Mouse (Mus musculus): ENCODE data around the gene Pigu. TPM values are rescaled to one million over a fixed set of nuclear protein-coding genes. Genes with fewer than 3 reads are reported as not detected.

The Pigu gene
- polyA plus RNA-seq, 1 experiment from 2014 or later = 61.3 TPM

DNA sequence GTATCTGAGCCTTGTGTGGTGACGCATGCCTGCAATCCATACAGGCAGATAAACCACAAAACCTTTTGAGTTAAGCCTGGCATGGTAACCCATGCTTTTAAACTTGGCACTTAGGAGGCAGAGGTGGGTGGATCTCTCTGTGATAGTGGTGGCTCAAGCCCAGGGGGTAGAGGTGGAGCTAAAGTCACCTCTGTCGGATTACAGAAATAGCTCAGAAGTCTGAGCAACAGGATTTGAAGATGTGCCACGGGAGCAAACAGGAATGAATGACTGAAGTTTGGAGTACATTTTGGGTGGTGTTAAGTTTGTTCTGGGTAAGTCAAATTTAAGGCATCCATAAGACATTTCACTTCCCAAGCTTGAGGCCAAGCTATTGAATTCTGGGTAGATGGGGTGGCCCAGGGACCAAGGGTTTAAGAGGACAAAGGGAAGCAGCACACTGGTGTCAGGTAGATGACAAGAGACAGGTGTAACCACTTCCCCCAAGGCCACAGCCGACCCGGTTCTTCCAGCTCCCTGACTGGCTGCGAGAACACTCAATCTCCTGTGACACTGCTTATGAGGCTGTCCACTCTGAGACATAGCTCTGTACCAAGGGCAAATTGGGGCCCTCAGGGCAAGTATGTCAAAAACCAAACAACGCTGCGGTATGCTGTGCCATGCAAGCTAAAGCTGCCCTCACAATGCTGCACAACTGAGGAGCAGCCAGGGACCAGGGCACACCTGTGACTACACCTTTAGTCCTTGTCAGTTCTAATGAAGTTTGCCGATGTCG lies 84.6 kb downstream of the Pigu start:
- H3K4me3 ChIP-seq (ENCODE audit: low read length) = no peak overlapping the region
- no peak overlapping the region for H3K9ac ChIP-seq (ENCODE audit: low read depth, low read length)
- H3K4me2 ChIP-seq (ENCODE audit: low read depth, low read length) = no peak overlapping the region
- no peak overlapping the region for H3K27ac ChIP-seq (ENCODE audit: low read length)
- no peaks in the 10 kb centered on the region for H3K36me3 ChIP-seq (ENCODE audit: control insufficient read depth, insufficient read depth, low read length)
- H3K4me1 ChIP-seq (ENCODE audit: control insufficient read depth, insufficient read depth, low read length) = peaks cover 5% of the 10 kb centered on the region; the same call in 1 of the 2 replicates
- no peak for ATAC-seq
- H3K9me3 ChIP-seq (ENCODE audit: control insufficient read depth, low read length) = no peaks in the 10 kb centered on the region
- no peaks in the 10 kb centered on the region for H3K27me3 ChIP-seq (replicated peaks; ENCODE audit: control insufficient read depth, insufficient read depth, low read length)
- 70% methylated on average over 10 of the region's 10 CpGs for WGBS

DNA sequence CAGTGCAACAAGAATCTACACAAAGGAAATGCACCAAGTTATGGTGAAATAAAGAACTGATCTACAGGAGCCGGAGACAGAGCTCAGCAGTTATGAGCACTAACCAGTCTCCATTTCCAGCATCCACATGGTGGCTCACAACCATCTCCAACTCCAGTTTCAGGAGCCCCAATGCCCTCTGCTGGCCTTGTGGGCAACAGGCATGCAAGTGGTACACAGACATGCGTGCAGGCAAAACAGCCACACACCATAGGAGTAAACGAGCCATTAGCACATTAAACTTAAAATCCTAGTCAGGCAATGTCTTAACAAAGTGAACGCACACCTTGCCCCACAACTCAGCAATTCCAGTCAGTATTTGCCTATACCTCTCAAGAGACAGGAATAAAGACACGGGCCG lies 85.3 kb downstream of the Pigu start:
- 84% methylated on average over 6 of the region's 6 CpGs for whole genome bisulfite sequencing

DNA sequence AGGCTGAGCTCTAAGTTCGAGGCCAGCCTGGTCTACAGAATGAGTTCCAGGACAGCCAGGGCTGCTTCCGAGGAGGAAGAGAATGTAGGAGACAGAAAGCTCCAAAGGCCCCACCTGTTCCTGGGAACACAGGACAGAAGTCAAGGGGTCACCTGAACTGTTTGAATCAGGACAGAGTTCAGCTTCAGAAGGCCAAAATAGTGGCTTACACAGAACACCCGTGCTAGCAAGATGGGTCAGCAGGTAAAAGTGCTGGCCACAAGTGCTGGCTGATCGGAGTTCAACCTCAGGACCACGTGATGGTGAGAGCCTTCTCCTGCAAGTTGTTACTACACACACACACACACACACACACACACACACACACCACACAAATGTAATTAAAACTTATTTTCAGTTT lies 90.3 kb downstream of the Pigu start:
- Histone ChIP-seq H3K4me2 (ENCODE audit: low read depth, low read length) (no peak overlapping the region), H3K9me3 (ENCODE audit: control insufficient read depth, low read length) (no peaks in the 10 kb centered on the region), H3K9ac (ENCODE audit: low read depth, low read length) (no peak overlapping the region), H3K36me3 (ENCODE audit: control insufficient read depth, insufficient read depth, low read length) (no peaks in the 10 kb centered on the region), H3K27me3 (replicated peaks; ENCODE audit: control insufficient read depth, insufficient read depth, low read length) (no peaks in the 10 kb centered on the region), H3K4me1 (ENCODE audit: control insufficient read depth, insufficient read depth, low read length) (no peaks in the 10 kb centered on the region), H3K4me3 (ENCODE audit: low read length) (no peak overlapping the region), H3K27ac (ENCODE audit: low read length) (no peak overlapping the region)
- 87% methylated on average over 5 of the region's 5 CpGs for WGBS
- no peak for ATAC-seq

More for the DNA sequence above, 85.3 kb downstream of the Pigu start:
- Histone ChIP-seq H3K27me3 (replicated peaks; ENCODE audit: control insufficient read depth, insufficient read depth, low read length) (no peaks in the 10 kb centered on the region), H3K4me3 (ENCODE audit: low read length) (no peak overlapping the region), H3K9me3 (ENCODE audit: control insufficient read depth, low read length) (no peaks in the 10 kb centered on the region), H3K4me1 (ENCODE audit: control insufficient read depth, insufficient read depth, low read length) (0 out of 2 replicates have a peak, but pooled peaks cover 1% of the 10 kb centered on the region), H3K36me3 (ENCODE audit: control insufficient read depth, insufficient read depth, low read length) (no peaks in the 10 kb centered on the region), H3K4me2 (ENCODE audit: low read depth, low read length) (no peak overlapping the region), H3K27ac (ENCODE audit: low read length) (no peak overlapping the region), H3K9ac (ENCODE audit: low read depth, low read length) (no peak overlapping the region)
- ATAC-seq = no peak

DNA sequence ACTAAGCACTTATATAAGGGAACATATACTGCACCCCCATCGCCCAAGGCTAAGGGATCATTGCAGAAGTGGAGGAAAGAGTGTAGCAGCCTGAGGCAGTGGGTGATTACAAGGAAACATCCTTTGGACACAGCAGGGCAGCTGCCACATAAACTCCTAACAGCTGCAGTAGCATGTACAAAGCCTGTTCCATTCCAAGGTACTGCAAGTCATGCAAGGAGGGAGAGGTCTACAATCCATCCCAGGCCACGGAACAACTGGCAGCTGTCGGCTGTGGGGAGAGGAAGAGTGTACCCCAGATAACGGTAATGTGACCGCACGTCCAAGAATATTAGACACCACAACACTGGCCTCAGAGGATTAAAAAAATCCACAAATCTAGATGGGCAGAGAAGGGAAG lies 91.7 kb downstream of the Pigu start:
- Histone ChIP-seq H3K9ac (ENCODE audit: low read depth, low read length) (no peak overlapping the region), H3K9me3 (ENCODE audit: control insufficient read depth, low read length) (no peaks in the 10 kb centered on the region), H3K4me3 (ENCODE audit: low read length) (no peak overlapping the region), H3K27me3 (replicated peaks; ENCODE audit: control insufficient read depth, insufficient read depth, low read length) (no peaks in the 10 kb centered on the region), H3K4me1 (ENCODE audit: control insufficient read depth, insufficient read depth, low read length) (no peaks in the 10 kb centered on the region), H3K4me2 (ENCODE audit: low read depth, low read length) (no peak overlapping the region), H3K27ac (ENCODE audit: low read length) (no peak overlapping the region), H3K36me3 (ENCODE audit: control insufficient read depth, insufficient read depth, low read length) (no peaks in the 10 kb centered on the region)
- no peak for ATAC-seq
- WGBS = 91% methylated on average over 6 of the region's 6 CpGs

DNA sequence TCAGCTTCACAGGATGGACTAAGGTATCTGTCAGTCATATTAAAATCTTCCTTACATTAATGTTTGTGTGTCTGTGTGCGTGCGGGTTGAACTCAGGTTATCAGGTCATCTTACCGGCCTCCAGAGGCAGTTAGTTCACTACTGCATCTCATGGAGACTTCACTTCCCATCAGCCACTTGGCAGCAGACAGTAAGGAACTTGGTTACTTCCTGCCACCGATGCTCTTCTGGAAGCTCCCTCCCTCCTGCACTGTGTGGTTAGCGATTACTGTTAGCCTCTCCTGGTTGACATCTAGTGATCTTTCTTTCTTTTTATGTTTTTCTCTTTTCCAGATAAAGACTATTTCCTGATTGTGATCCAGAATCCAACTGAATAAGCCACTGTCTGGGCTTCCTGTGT lies 107.6 kb downstream of the Pigu start:
- Histone ChIP-seq H3K27me3 (replicated peaks; ENCODE audit: control insufficient read depth, insufficient read depth, low read length) (no peaks in the 10 kb centered on the region), H3K4me1 (ENCODE audit: control insufficient read depth, insufficient read depth, low read length) (no peaks in the 10 kb centered on the region), H3K4me3 (ENCODE audit: low read length) (no peak overlapping the region), H3K4me2 (ENCODE audit: low read depth, low read length) (no peak overlapping the region), H3K9me3 (ENCODE audit: control insufficient read depth, low read length) (no peaks in the 10 kb centered on the region), H3K27ac (ENCODE audit: low read length) (no peak overlapping the region), H3K36me3 (ENCODE audit: control insufficient read depth, insufficient read depth, low read length) (peaks cover 16% of the 10 kb centered on the region), H3K9ac (ENCODE audit: low read depth, low read length) (no peak overlapping the region)
- 91% methylated on average over 5 of the region's 5 CpGs for WGBS
- ATAC-seq = no peak

DNA sequence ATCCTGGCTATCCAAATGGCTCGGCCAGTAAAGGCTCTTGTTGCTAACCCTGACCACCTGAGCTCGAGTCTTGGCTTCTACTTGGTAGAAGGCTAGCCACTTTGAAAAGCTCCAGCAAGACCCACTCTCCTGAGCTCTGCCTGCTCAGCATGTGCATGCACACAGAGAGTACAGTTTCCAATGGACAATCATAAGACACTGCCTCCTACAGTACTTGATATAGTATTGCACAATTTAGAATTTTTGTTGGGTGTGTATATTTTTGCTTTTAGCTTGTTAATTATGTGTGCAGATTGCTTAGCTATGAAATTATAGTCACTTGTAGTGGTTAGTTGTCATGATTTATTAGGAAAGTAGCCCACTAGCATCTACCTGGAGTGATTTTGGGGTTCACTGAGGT lies 108.5 kb downstream of the Pigu start:
- Histone ChIP-seq H3K36me3 (ENCODE audit: control insufficient read depth, insufficient read depth, low read length) (peaks cover 19% of the 10 kb centered on the region), H3K4me3 (ENCODE audit: low read length) (no peak overlapping the region), H3K27ac (ENCODE audit: low read length) (no peak overlapping the region), H3K9me3 (ENCODE audit: control insufficient read depth, low read length) (no peaks in the 10 kb centered on the region), H3K4me1 (ENCODE audit: control insufficient read depth, insufficient read depth, low read length) (no peaks in the 10 kb centered on the region), H3K4me2 (ENCODE audit: low read depth, low read length) (no peak overlapping the region), H3K9ac (ENCODE audit: low read depth, low read length) (no peak overlapping the region), H3K27me3 (replicated peaks; ENCODE audit: control insufficient read depth, insufficient read depth, low read length) (no peaks in the 10 kb centered on the region)
- 77% methylated on average over 2 of the region's 2 CpGs for WGBS
- no peak for ATAC-seq

DNA sequence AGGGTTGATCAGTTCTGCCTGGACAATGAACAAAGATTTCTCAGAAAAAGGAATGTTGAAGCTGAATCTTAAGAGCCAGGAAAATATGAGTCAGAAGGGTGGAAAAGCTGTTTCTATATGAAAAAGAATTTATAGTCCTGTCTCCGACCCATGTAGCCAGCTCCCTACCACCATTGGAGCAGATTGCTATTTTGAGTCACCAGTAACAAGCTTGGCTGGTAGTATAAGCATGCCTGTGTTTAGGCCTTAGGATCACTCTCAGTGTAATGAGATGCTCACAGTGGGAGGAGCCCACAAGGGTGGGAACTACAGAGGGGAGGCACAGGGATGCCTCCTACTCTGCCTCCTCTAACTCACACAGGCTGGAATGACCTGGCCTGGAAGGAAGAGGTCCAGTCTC lies 109.0 kb downstream of the Pigu start:
- Histone ChIP-seq H3K4me3 (ENCODE audit: low read length) (no peak overlapping the region), H3K4me1 (ENCODE audit: control insufficient read depth, insufficient read depth, low read length) (no peaks in the 10 kb centered on the region), H3K9me3 (ENCODE audit: control insufficient read depth, low read length) (no peaks in the 10 kb centered on the region), H3K9ac (ENCODE audit: low read depth, low read length) (no peak overlapping the region), H3K4me2 (ENCODE audit: low read depth, low read length) (no peak overlapping the region), H3K36me3 (ENCODE audit: control insufficient read depth, insufficient read depth, low read length) (peaks cover 19% of the 10 kb centered on the region), H3K27me3 (replicated peaks; ENCODE audit: control insufficient read depth, insufficient read depth, low read length) (no peaks in the 10 kb centered on the region), H3K27ac (ENCODE audit: low read length) (no peak overlapping the region)
- ATAC-seq = no peak
- WGBS = 85% methylated on average over 1 of the region's 1 CpGs

DNA sequence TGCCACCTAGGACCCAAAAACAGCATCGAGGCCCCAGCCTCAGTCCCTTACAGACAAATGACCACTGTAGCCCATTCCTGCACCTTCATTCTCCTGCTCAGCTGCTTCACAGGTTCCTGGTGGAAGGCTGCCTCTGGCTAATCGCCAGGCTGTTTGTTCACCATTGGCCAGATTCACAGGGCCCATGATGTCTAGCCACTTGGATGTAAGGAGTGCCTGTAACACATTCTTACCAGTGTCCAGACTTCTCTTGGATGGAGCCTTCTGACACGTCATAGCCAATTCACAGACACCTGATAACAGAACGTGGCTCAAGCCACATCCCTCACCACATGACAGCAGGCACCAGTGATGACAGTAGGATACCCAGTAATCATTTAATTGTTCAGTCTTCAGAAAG lies 111.0 kb downstream of the Pigu start:
- no peak overlapping the region for H3K27ac ChIP-seq (ENCODE audit: low read length)
- H3K27me3 ChIP-seq (replicated peaks; ENCODE audit: control insufficient read depth, insufficient read depth, low read length) = no peaks in the 10 kb centered on the region
- no peak overlapping the region for H3K4me2 ChIP-seq (ENCODE audit: low read depth, low read length)
- WGBS = 90% methylated on average over 4 of the region's 4 CpGs
- ATAC-seq = no peak
- H3K4me1 ChIP-seq (ENCODE audit: control insufficient read depth, insufficient read depth, low read length) = no peaks in the 10 kb centered on the region
- H3K4me3 ChIP-seq (ENCODE audit: low read length) = no peak overlapping the region
- no peak overlapping the region for H3K9ac ChIP-seq (ENCODE audit: low read depth, low read length)
- H3K9me3 ChIP-seq (ENCODE audit: control insufficient read depth, low read length) = no peaks in the 10 kb centered on the region
- peaks cover 19% of the 10 kb centered on the region for H3K36me3 ChIP-seq (ENCODE audit: control insufficient read depth, insufficient read depth, low read length)

DNA sequence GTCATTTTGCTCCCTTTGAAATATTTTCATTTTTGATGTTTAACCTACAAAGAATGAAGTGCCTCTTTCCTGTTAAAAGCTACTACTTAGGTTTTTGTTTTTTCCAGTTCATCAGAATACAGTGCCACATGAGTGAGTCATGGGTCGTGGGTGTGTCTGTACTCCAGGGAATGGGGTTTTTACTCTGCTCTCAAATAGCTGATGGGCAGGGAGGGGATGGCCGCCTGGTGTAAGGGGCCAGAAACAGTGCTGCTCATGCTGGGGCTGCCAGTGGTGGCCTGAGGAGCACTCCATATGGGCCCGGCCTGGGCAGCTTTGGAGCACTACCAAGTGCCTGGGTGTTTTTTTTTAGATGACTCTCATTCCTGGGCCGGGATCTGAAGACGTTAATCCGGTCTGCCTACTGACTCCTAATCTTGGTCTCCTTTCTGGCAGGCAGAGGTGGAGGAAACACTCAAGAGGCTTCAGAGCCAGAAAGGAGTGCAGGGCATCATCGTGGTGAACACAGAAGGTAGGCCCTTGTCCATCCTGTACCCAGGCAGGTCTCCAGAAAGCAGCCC lies 114.9 kb downstream of the Pigu start:
- WGBS = 84% methylated on average over 7 of the region's 7 CpGs
- no peak overlapping the region for H3K27ac ChIP-seq (ENCODE audit: low read length)

More for the DNA sequence above, 114.9 kb downstream of the Pigu start:
- peaks cover 9% of the 10 kb centered on the region for H3K4me1 ChIP-seq (ENCODE audit: control insufficient read depth, insufficient read depth, low read length)
- H3K4me2 ChIP-seq (ENCODE audit: low read depth, low read length) = no peak overlapping the region
- H3K27me3 ChIP-seq (replicated peaks; ENCODE audit: control insufficient read depth, insufficient read depth, low read length) = no peaks in the 10 kb centered on the region
- H3K4me3 ChIP-seq (ENCODE audit: low read length) = no peak overlapping the region
- ATAC-seq = no peak
- H3K36me3 ChIP-seq (ENCODE audit: control insufficient read depth, insufficient read depth, low read length) = peaks cover 6% of the 10 kb centered on the region
- H3K9me3 ChIP-seq (ENCODE audit: control insufficient read depth, low read length) = no peaks in the 10 kb centered on the region
- no peak overlapping the region for H3K9ac ChIP-seq (ENCODE audit: low read depth, low read length)
